Mouse (Mus musculus) myocyte (in vitro differentiated cells): ENCODE results near the gene Ing4.
A peak's percentile ranks its signal among the peaks of the same experiment; 100 is the strongest.

ENCODE experiments used
- E2F4 ChIP-seq: IDR thresholded peaks from one replicate; pipeline ENCODE4 v1.6.1; 2011; ENCODE audit warnings: mild to moderate bottlenecking, control low read depth, moderate library complexity; ENCODE audit not compliant: insufficient read depth
- MAX ChIP-seq: IDR thresholded peaks from one replicate; pipeline ENCODE4 v1.6.1; 2011; ENCODE audit warnings: low read depth, mild to moderate bottlenecking, control low read depth
- MYOD1 ChIP-seq, 3 experiments: IDR thresholded peaks; one replicate each; pipeline ENCODE4 v1.6.1; 2011; ENCODE audit warnings: control low read depth in 2 of 3, low read depth in 2 of 3, mild to moderate bottlenecking in 2 of 3, moderate library complexity in 1 of 3; ENCODE audit not compliant: insufficient read length in 2 of 3, control insufficient read depth in 1 of 3
- MYOG ChIP-seq, 3 experiments: IDR thresholded peaks; one replicate each; pipeline ENCODE4 v1.6.1; 2011; ENCODE audit warnings: control low read depth in 2 of 3, low read depth in 2 of 3, mild to moderate bottlenecking in 2 of 3; ENCODE audit not compliant: insufficient read length in 2 of 3, control insufficient read depth in 1 of 3, insufficient read depth in 1 of 3
- POLR2A ChIP-seq: IDR thresholded peaks from one replicate; pipeline ENCODE4 v1.6.1; 2011; ENCODE audit warnings: low read depth, mild to moderate bottlenecking, control low read depth, moderate library complexity; ENCODE audit not compliant: insufficient read length
- POLR2AphosphoS2 ChIP-seq: IDR thresholded peaks from one replicate; pipeline ENCODE4 v1.6.1; 2011; ENCODE audit warnings: low read depth, control low read depth; ENCODE audit not compliant: insufficient read length
- SRF ChIP-seq: IDR thresholded peaks from one replicate; pipeline ENCODE4 v1.6.1; 2011; ENCODE audit warnings: low read depth; ENCODE audit not compliant: control insufficient read depth, insufficient read length
- TCF12 ChIP-seq: IDR thresholded peaks from one replicate; pipeline ENCODE4 v1.6.1; 2011; ENCODE audit warnings: mild to moderate bottlenecking, control low read depth; ENCODE audit not compliant: poor library complexity, insufficient read depth, severe bottlenecking

- TF ChIP-seq E2F4, result no peak
- no peak for TF ChIP-seq POLR2A
- TF ChIP-seq POLR2AphosphoS2, result no peak
- TF ChIP-seq MYOD1 (IDR thresholded peaks at IDR 0.05; ENCODE audit: control insufficient read depth in 1 of 3, insufficient read length in 2 of 3, low read depth in 2 of 3), result peak in 1 of 3 experiments; percentile 9
- no peak for TF ChIP-seq TCF12
- TF ChIP-seq MAX, result no peak
- peak in 1 of 3 experiments; percentile 30 for TF ChIP-seq MYOG (IDR thresholded peaks at IDR 0.05; ENCODE audit: control insufficient read depth in 1 of 3, insufficient read depth in 1 of 3, insufficient read length in 2 of 3, low read depth in 2 of 3)
- TF ChIP-seq SRF, result no peak
Observed at GRCm38 (mm10) chr6:125089521-125090321, 50.2 kb downstream of the Ing4 start.
